Mouse (Mus musculus) embryonic fibroblast, embryonic 13.5 days (primary cell): ENCODE data around the gene Spsb4.

Experiments used
- CTCF ChIP-seq: IDR thresholded peaks from 2 replicates; pipeline ENCODE4 v1.5.1; 2011; ENCODE audit warnings: mild to moderate bottlenecking, control low read depth, low read length, moderate library complexity, borderline replicate concordance; ENCODE audit not compliant: insufficient read depth
- POLR2A ChIP-seq: IDR thresholded peaks from 2 replicates; pipeline ENCODE4 v1.6.1; 2011; ENCODE audit warnings: low read depth, mild to moderate bottlenecking, control low read depth, low read length, moderate library complexity

GRCm38 (mm10) chr9:97046240-97046639, 27.6 kb upstream of the Spsb4 start:
- no peak for TF ChIP-seq POLR2A
- TF ChIP-seq CTCF = no peak
